Mouse (Mus musculus) T-helper 2 cell (primary cell): ENCODE results near the gene 1700015F17Rik.

ENCODE experiments used
- in situ Hi-C: fragments of 300-600 bp; cut with MboI, MseI; formaldehyde crosslinking; loops from one replicate; pipeline ENCODE4 v1.15.1; 2025; ENCODE audit warnings: high pct_unique_total_duplicates

Gene 1700015F17Rik

GRCm38 (mm10) chr5:5479043-5479442 lies at the start of gene 1700015F17Rik:
Gene 1700015F17Rik (minus strand): TSS chr5:5479143.
- in situ Hi-C loops, result no loop called here

- in situ Hi-C loops, result no loop called here
These were observed 36.5 kb upstream of the 1700015F17Rik start for GRCm38 (mm10) chr5:5515411-5515810.

GRCm38 (mm10) chr5:5514196-5515076 lies 35.5 kb upstream of the 1700015F17Rik start, which contains the start of gene Cldn12:
Gene Cldn12 (minus strand): TSS chr5:5514958.
- in situ Hi-C loops, result no loop called here

GRCm38 (mm10) chr5:5511401-5511800 lies 32.5 kb upstream of the 1700015F17Rik start:
- in situ Hi-C loops, result no loop called here

- in situ Hi-C loops, result no loop called here
These were observed 32.0 kb upstream of the 1700015F17Rik start for GRCm38 (mm10) chr5:5510989-5511388.

GRCm38 (mm10) chr5:5510304-5510887 lies 31.5 kb upstream of the 1700015F17Rik start:
- in situ Hi-C loops, result no loop called here

- in situ Hi-C loops, result no loop called here
These were observed 29.3 kb upstream of the 1700015F17Rik start for GRCm38 (mm10) chr5:5508231-5508630.

- in situ Hi-C loops, result no loop called here
These were observed 28.8 kb upstream of the 1700015F17Rik start for GRCm38 (mm10) chr5:5507701-5508225.

GRCm38 (mm10) chr5:5504456-5504855 lies 25.5 kb upstream of the 1700015F17Rik start:
- in situ Hi-C loops, result no loop called here

GRCm38 (mm10) chr5:5503381-5503780 lies 24.4 kb upstream of the 1700015F17Rik start:
- in situ Hi-C loops, result no loop called here

GRCm38 (mm10) chr5:5501583-5501982 lies 22.6 kb upstream of the 1700015F17Rik start:
- in situ Hi-C loops, result no loop called here

- in situ Hi-C loops, result loop anchor here (5.0 kb wide), 1 partner anchor 256 kb away; no protein-coding TSS in a partner anchor
These were observed 17.4 kb upstream of the 1700015F17Rik start for GRCm38 (mm10) chr5:5496393-5496792.

GRCm38 (mm10) chr5:5495042-5495441 lies 16.1 kb upstream of the 1700015F17Rik start:
- in situ Hi-C loops, result loop anchor here (5.0 kb wide), 1 partner anchor 257 kb away; no protein-coding TSS in a partner anchor

- in situ Hi-C loops, result loop anchor here (5.0 kb wide), 1 partner anchor 258 kb away; no protein-coding TSS in a partner anchor
These were observed 15.5 kb upstream of the 1700015F17Rik start for GRCm38 (mm10) chr5:5494269-5495005.

- in situ Hi-C loops, result no loop called here
These were observed 13.2 kb upstream of the 1700015F17Rik start for GRCm38 (mm10) chr5:5492163-5492562.

- in situ Hi-C loops, result loop anchor here (10.0 kb wide), 1 partner anchor 521 kb away; no protein-coding TSS in a partner anchor
These were observed 7.1 kb upstream of the 1700015F17Rik start for GRCm38 (mm10) chr5:5486071-5486470.

GRCm38 (mm10) chr5:5483254-5483858 lies 4.4 kb upstream of the 1700015F17Rik start:
- in situ Hi-C loops, result loop anchor here (10.0 kb wide), 1 partner anchor 519 kb away; no protein-coding TSS in a partner anchor

- in situ Hi-C loops, result loop anchor here (10.0 kb wide), 1 partner anchor 517 kb away; no protein-coding TSS in a partner anchor
These were observed 2.7 kb upstream of the 1700015F17Rik start for GRCm38 (mm10) chr5:5481662-5482061.

GRCm38 (mm10) chr5:5476133-5476532 lies 2.8 kb downstream of the 1700015F17Rik start:
- in situ Hi-C loops, result no loop called here

GRCm38 (mm10) chr5:5465256-5465655 lies 13.7 kb downstream of the 1700015F17Rik start:
- in situ Hi-C loops, result no loop called here
